ENCODE assay signal across 14 mouse cellular contexts in the genomic region with DNA sequence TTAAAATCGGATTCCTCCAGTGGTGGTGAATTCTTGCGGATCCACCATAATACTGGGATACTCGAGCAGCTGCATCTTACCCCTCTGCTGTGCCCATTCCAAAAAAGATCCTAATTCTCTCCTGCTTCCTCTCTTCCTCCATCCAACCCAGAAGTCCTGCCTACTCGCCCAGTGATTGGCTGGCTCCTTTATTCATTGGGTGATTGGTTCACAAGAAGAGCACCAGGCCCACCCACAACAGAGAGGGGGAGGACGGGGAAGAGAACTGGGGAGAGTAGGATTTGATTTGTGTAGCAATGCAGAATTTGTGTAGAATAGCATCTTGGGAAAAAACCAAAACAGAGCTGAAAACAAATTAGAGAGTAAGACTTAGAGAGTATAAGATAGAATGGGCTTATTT.
A peak's percentile ranks its signal among the peaks of the same experiment; 100 is the strongest.
DNase-seq lines count a peak whose midpoint lies in the region; ATAC-seq lines count a peak whose summit lies in the region.
"Had no signal": no experiment of that assay in that cellular context is flagged by ENCODE, and none has a peak within 500 bp of the region (broad histone marks: within the 10 kb centered on the region; RNA-seq: fewer than 3 reads in every experiment).

No protein-coding gene starts in this region.

- no peak overlapping the region for H3K4me2 ChIP-seq in hindbrain, embryonic 14.5 days (replicated peaks)
- H3K4me2 ChIP-seq in hindbrain, embryonic 16.5 days (ENCODE audit: low read length) = no peak overlapping the region
- H3K4me2 ChIP-seq: hindbrain, embryonic 13.5 days; midbrain, embryonic 12.5 days; neural tube, embryonic 12.5 days; stomach, embryonic 15.5 days had no signal

- H3K36me3 ChIP-seq in hindbrain, embryonic 14.5 days (replicated peaks; ENCODE audit: control insufficient read depth, insufficient read depth) = no peaks in the 10 kb centered on the region; the same call in none of the 2 replicates
- H3K36me3 ChIP-seq in hindbrain, embryonic 16.5 days (ENCODE audit: control insufficient read depth, insufficient read depth, low read length) = no peaks in the 10 kb centered on the region
- H3K36me3 ChIP-seq: stomach, embryonic 15.5 days had no signal

- no peak overlapping the region for H3K9ac ChIP-seq in hindbrain, embryonic 14.5 days
- no peak overlapping the region for H3K9ac ChIP-seq in hindbrain, embryonic 16.5 days (ENCODE audit: low read depth, low read length)
- H3K9ac ChIP-seq: hindbrain, embryonic 13.5 days; midbrain, embryonic 12.5 days; neural tube, embryonic 12.5 days; stomach, embryonic 15.5 days had no signal

- 59% methylated on average over 5 of the region's 5 CpGs for WGBS in hindbrain, embryonic 14.5 days
- WGBS in hindbrain, embryonic 16.5 days = 57% methylated on average over 5 of the region's 5 CpGs

- H3K4me1 ChIP-seq in hindbrain, embryonic 14.5 days (replicated peaks; ENCODE audit: control insufficient read depth, insufficient read depth, low read length) = no peaks in the 10 kb centered on the region
- H3K4me1 ChIP-seq in hindbrain, embryonic 16.5 days (ENCODE audit: control insufficient read depth, insufficient read depth, low read depth, low read length) = no peaks in the 10 kb centered on the region
- H3K4me1 ChIP-seq: stomach, embryonic 15.5 days had no signal

- DNase-seq in adrenal gland, postnatal 36 days = peak; percentile 20 to 25
- DNase-seq in adrenal gland, postnatal 4 days (ENCODE audit: low spot score in 2 of 2) = no peak
- DNase-seq in hindbrain, embryonic 14.5 days (ENCODE audit: low spot score) = no peak
- peak; percentile 76 for DNase-seq in ZHBTc4 (ENCODE audit: low read depth, low spot score)
- DNase-seq in mesoderm, embryonic 11.5 days (ENCODE audit: low read depth, low spot score) = peak; percentile 34
- no peak for DNase-seq in gastrocnemius, adult 8-10 months (ENCODE audit: low spot score in 2 of 2)
- no peak for DNase-seq in cerebellum, postnatal 4 days (ENCODE audit: low spot score in 2 of 2)
- DNase-seq: right cerebral cortex, postnatal 14 days had no signal

- no peak overlapping the region for H3K4me3 ChIP-seq in hindbrain, embryonic 14.5 days (replicated peaks; ENCODE audit: low read length)
- H3K4me3 ChIP-seq in hindbrain, embryonic 16.5 days (ENCODE audit: low read length) = no peak overlapping the region
- H3K4me3 ChIP-seq: hindbrain, embryonic 13.5 days; midbrain, embryonic 12.5 days; neural tube, embryonic 12.5 days; stomach, embryonic 15.5 days had no signal

- ATAC-seq in hindbrain, embryonic 14.5 days (ENCODE audit: low FRiP score) = no peak
- ATAC-seq in hindbrain, embryonic 16.5 days = no peak
- ATAC-seq: activated CD4-positive, CD25-positive, alpha-beta regulatory T cell, adult 4 months had no signal

- H3K27me3 ChIP-seq in hindbrain, embryonic 14.5 days (ENCODE audit: control insufficient read depth, insufficient read depth, low read length) = no peaks in the 10 kb centered on the region
- no peaks in the 10 kb centered on the region for H3K27me3 ChIP-seq in hindbrain, embryonic 16.5 days (replicated peaks; ENCODE audit: control insufficient read depth, insufficient read depth, low read length)
- H3K27me3 ChIP-seq: hindbrain, embryonic 13.5 days; midbrain, embryonic 12.5 days; neural tube, embryonic 12.5 days; stomach, embryonic 15.5 days had no signal

- H3K27ac ChIP-seq in hindbrain, embryonic 14.5 days = 0 out of 2 replicates have a peak overlapping the region, but pooled peaks have one; percentile 20
- no peak overlapping the region for H3K27ac ChIP-seq in hindbrain, embryonic 16.5 days (ENCODE audit: low read depth, low read length)
- H3K27ac ChIP-seq: midbrain, embryonic 12.5 days; neural tube, embryonic 12.5 days; stomach, embryonic 15.5 days had no signal

- no peaks in the 10 kb centered on the region for H3K9me3 ChIP-seq in hindbrain, embryonic 14.5 days (ENCODE audit: control insufficient read depth, low read length)
- no peaks in the 10 kb centered on the region for H3K9me3 ChIP-seq in hindbrain, embryonic 16.5 days (ENCODE audit: control insufficient read depth, low read length)
- H3K9me3 ChIP-seq: hindbrain, embryonic 13.5 days; midbrain, embryonic 12.5 days; neural tube, embryonic 12.5 days; stomach, embryonic 15.5 days had no signal

Comparison
In these comparisons a context has a peak if more than half of its experiments do, and no peak if none do; other contexts are left out.
1. DNase-seq: peak in adrenal gland, postnatal 36 days (2 of 2), ZHBTc4 (single experiment) and mesoderm, embryonic 11.5 days (single experiment); none in adrenal gland, postnatal 4 days (0 of 2), hindbrain, embryonic 14.5 days (single experiment), gastrocnemius, adult 8-10 months (0 of 2) and cerebellum, postnatal 4 days (0 of 2).